Mouse (Mus musculus): ENCODE measurements around the gene Hjurp. TPM values are rescaled to one million over a fixed set of nuclear protein-coding genes. Genes with fewer than 3 reads are reported as not detected.

Hjurp gene
- polyA plus RNA-seq, 1 experiment from 2014 or later = 56.3 TPM

DNA sequence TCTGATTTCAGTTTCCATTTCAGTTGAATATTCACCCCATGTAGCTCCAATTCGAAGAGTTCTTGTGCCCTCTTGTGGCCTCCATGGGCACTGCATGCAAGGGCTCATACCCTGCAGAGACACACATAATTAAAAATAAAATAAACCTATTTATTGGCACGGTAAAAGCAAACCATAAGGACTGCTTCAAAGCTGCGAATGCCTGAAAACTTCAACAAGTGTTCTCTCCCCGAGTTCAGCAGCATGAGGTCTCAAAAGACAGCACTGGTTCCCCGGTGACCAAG, 10.2 kb upstream of the Hjurp start:
- Histone ChIP-seq H3K36me3 (ENCODE audit: insufficient read depth, low read length) (no peaks in the 10 kb centered on the region), H3K27ac (no peak overlapping the region), H3K27me3 (ENCODE audit: insufficient read depth, low read length) (no peaks in the 10 kb centered on the region), H3K9me3 (replicated peaks; ENCODE audit: low read length) (0 out of 2 replicates have a peak, but pooled peaks cover 22% of the 10 kb centered on the region), H3K4me1 (replicated peaks; ENCODE audit: insufficient read depth, low read length) (no peaks in the 10 kb centered on the region), H3K4me3 (replicated peaks; ENCODE audit: low read depth, low read length) (no peak overlapping the region), H3K4me2 (ENCODE audit: low read length) (no peak overlapping the region), H3K9ac (ENCODE audit: low read depth, low read length) (no peak overlapping the region)
- DNase-seq (ENCODE audit: low spot score) = peak; percentile 85
- peak; percentile 97 for TF ChIP-seq CTCF (IDR thresholded peaks at IDR 0.05; ENCODE audit: low read depth)
- ATAC-seq (replicated peaks; ENCODE audit: low FRiP score, low read depth) = no peak
- WGBS = 36% methylated on average over 5 of the region's 5 CpGs

GRCm38 (mm10) chr1:88286887-88287696, 9.7 kb upstream of the Hjurp start:
- WGBS = 72% methylated on average over 13 of the region's 13 CpGs
- Histone ChIP-seq H3K4me2 (ENCODE audit: low read length) (no peak overlapping the region), H3K27me3 (ENCODE audit: insufficient read depth, low read length) (no peaks in the 10 kb centered on the region), H3K9ac (ENCODE audit: low read depth, low read length) (no peak overlapping the region), H3K4me1 (replicated peaks; ENCODE audit: insufficient read depth, low read length) (no peaks in the 10 kb centered on the region), H3K4me3 (replicated peaks; ENCODE audit: low read depth, low read length) (no peak overlapping the region), H3K36me3 (ENCODE audit: insufficient read depth, low read length) (no peaks in the 10 kb centered on the region), H3K9me3 (replicated peaks; ENCODE audit: low read length) (0 out of 2 replicates have a peak, but pooled peaks cover 22% of the 10 kb centered on the region), H3K27ac (no peak overlapping the region)
- no peak for TF ChIP-seq CTCF (IDR thresholded peaks at IDR 0.05; ENCODE audit: low read depth)
- ATAC-seq (replicated peaks; ENCODE audit: low FRiP score, low read depth) (0 out of 2 replicates have a peak, but pooled peaks have one; percentile 3), DNase-seq (ENCODE audit: low spot score) (no peak)

GRCm38 (mm10) chr1:88286136-88286845, 8.9 kb upstream of the Hjurp start:
- H3K4me2 ChIP-seq (ENCODE audit: low read length) = no peak overlapping the region
- H3K27ac ChIP-seq = no peak overlapping the region
- no peaks in the 10 kb centered on the region for H3K4me1 ChIP-seq (replicated peaks; ENCODE audit: insufficient read depth, low read length)
- TF ChIP-seq CTCF (IDR thresholded peaks at IDR 0.05; ENCODE audit: low read depth) = no peak
- no peaks in the 10 kb centered on the region for H3K27me3 ChIP-seq (ENCODE audit: insufficient read depth, low read length)
- DNase-seq (ENCODE audit: low spot score) = no peak
- no peaks in the 10 kb centered on the region for H3K36me3 ChIP-seq (ENCODE audit: insufficient read depth, low read length)
- 0 out of 2 replicates have a peak, but pooled peaks cover 17% of the 10 kb centered on the region for H3K9me3 ChIP-seq (replicated peaks; ENCODE audit: low read length)
- ATAC-seq (replicated peaks; ENCODE audit: low FRiP score, low read depth) = no peak
- no peak overlapping the region for H3K4me3 ChIP-seq (replicated peaks; ENCODE audit: low read depth, low read length)
- no peak overlapping the region for H3K9ac ChIP-seq (ENCODE audit: low read depth, low read length)
- 82% methylated on average over 15 of the region's 15 CpGs for WGBS

GRCm38 (mm10) chr1:88285652-88286051, 8.2 kb upstream of the Hjurp start:
- WGBS = 66% methylated on average over 5 of the region's 5 CpGs
- Histone ChIP-seq H3K4me3 (replicated peaks; ENCODE audit: low read depth, low read length) (no peak overlapping the region), H3K4me2 (ENCODE audit: low read length) (no peak overlapping the region), H3K27ac (no peak overlapping the region), H3K9ac (ENCODE audit: low read depth, low read length) (no peak overlapping the region), H3K4me1 (replicated peaks; ENCODE audit: insufficient read depth, low read length) (no peaks in the 10 kb centered on the region), H3K27me3 (ENCODE audit: insufficient read depth, low read length) (no peaks in the 10 kb centered on the region), H3K9me3 (replicated peaks; ENCODE audit: low read length) (0 out of 2 replicates have a peak, but pooled peaks cover 17% of the 10 kb centered on the region), H3K36me3 (ENCODE audit: insufficient read depth, low read length) (no peaks in the 10 kb centered on the region)
- ATAC-seq (replicated peaks; ENCODE audit: low FRiP score, low read depth) = no peak
- TF ChIP-seq CTCF (IDR thresholded peaks at IDR 0.05; ENCODE audit: low read depth) = no peak
- no peak for DNase-seq (ENCODE audit: low spot score)

DNA sequence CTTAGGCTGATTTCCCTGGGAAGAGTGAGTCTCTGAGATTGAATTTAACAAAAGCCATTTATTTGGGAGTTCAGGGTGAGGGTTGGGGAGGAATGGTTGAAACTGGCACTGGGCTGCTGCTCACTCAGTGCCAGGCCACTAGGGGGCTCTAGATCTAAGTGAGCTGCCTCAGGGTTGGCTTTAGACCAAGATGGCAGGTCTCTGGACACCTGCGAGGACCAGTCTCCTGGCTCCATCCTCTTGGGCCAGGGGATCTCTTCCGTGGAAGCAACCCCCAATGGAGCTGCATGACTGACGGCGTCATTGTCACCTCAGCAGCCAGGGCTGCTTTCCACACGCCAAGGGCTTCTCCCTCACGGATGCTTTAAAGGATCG, 7.5 kb upstream of the Hjurp start:
- H3K27me3 ChIP-seq (ENCODE audit: insufficient read depth, low read length) = no peaks in the 10 kb centered on the region
- TF ChIP-seq CTCF (IDR thresholded peaks at IDR 0.05; ENCODE audit: low read depth) = peak; percentile 59
- WGBS = 63% methylated on average over 7 of the region's 7 CpGs
- ATAC-seq (replicated peaks; ENCODE audit: low FRiP score, low read depth) (no peak), DNase-seq (ENCODE audit: low spot score) (no peak)
- no peaks in the 10 kb centered on the region for H3K4me1 ChIP-seq (replicated peaks; ENCODE audit: insufficient read depth, low read length)
- H3K9ac ChIP-seq (ENCODE audit: low read depth, low read length) = no peak overlapping the region
- H3K9me3 ChIP-seq (replicated peaks; ENCODE audit: low read length) = 0 out of 2 replicates have a peak, but pooled peaks cover 12% of the 10 kb centered on the region
- no peaks in the 10 kb centered on the region for H3K36me3 ChIP-seq (ENCODE audit: insufficient read depth, low read length)
- H3K27ac ChIP-seq = no peak overlapping the region
- no peak overlapping the region for H3K4me3 ChIP-seq (replicated peaks; ENCODE audit: low read depth, low read length)
- H3K4me2 ChIP-seq (ENCODE audit: low read length) = no peak overlapping the region

DNA sequence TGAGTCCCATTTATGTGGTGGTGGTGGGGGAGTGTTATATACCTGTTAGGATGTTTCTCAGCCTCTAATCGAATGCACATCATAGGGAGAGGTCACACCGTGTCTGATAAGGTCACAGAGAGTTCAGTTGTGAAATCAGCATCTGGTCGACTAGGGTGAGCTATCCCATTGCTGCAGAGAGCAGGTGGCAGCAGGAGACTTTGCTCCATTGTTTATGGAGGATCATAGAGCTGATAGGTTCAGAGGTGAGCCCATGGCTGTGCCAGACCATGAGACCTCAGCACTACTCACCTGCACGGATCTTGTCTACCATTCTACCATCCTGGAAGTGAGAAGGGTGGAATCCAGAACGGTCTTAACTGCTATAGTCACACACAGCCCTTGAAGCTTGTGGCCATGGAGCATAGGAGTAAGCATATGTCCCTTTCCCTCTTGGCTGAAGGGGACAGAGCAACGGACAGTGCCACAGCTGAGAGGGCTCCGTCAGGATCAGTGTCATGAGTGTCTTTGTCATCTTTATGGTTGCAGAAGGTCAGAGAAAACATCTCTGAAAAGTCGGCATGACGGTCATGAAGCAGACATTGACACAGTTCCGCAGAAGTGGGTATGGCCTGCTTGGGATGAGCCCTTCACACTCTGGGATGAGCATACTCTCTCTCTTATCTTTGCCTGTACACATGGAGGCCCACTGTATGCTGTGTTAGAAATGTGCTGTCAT, 7.0 kb upstream of the Hjurp start:
- DNase-seq (ENCODE audit: low spot score) = no peak
- H3K4me3 ChIP-seq (replicated peaks; ENCODE audit: low read depth, low read length) = no peak overlapping the region
- H3K27ac ChIP-seq = no peak overlapping the region
- no peak for TF ChIP-seq CTCF (IDR thresholded peaks at IDR 0.05; ENCODE audit: low read depth)
- 0 out of 2 replicates have a peak, but pooled peaks cover 12% of the 10 kb centered on the region for H3K9me3 ChIP-seq (replicated peaks; ENCODE audit: low read length)
- peak; percentile 26 for ATAC-seq (replicated peaks; ENCODE audit: low FRiP score, low read depth)
- 60% methylated on average over 10 of the region's 10 CpGs for WGBS
- H3K4me1 ChIP-seq (replicated peaks; ENCODE audit: insufficient read depth, low read length) = no peaks in the 10 kb centered on the region
- no peak overlapping the region for H3K4me2 ChIP-seq (ENCODE audit: low read length)
- no peaks in the 10 kb centered on the region for H3K36me3 ChIP-seq (ENCODE audit: insufficient read depth, low read length)
- H3K9ac ChIP-seq (ENCODE audit: low read depth, low read length) = no peak overlapping the region
- no peaks in the 10 kb centered on the region for H3K27me3 ChIP-seq (ENCODE audit: insufficient read depth, low read length)
